Mouse (Mus musculus): ENCODE measurements at regions not wholly inside any gene's neighbourhood (a gene's known extent, or its start where the extent isn't known, plus 50 kb on each side); places are given as distances from the start of the nearest gene placed in this dataset.

DNA sequence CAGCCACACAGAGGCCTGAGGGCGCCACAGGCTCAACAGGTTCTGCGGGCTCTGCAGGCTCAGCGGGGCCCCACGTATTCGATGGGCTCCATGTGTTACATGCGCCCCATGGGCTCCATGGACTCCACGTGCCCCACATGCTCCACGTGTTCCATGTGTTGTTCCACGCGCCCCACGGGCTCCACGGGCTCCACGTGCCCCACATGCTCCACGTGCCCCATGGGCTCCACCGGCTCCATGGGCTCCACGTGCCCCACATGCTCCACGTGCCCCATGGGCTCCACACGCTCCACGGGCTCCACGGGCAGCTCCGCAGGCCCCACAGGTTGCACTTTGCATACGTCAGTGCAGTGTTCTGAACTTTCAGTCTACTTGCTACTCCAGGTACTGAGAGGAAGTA lies 114.0 kb upstream of the Map1b start:
- no peak for DNase-seq

GRCm38 (mm10) chr13:99625196-99625595 lies 108.9 kb upstream of the Map1b start:
- no peak for DNase-seq

GRCm38 (mm10) chr13:99618332-99618731 lies 102.0 kb upstream of the Map1b start:
- DNase-seq = no peak

- no peak for DNase-seq
Measured at GRCm38 (mm10) chr13:99617457-99617856, 101.1 kb upstream of the Map1b start.

DNA sequence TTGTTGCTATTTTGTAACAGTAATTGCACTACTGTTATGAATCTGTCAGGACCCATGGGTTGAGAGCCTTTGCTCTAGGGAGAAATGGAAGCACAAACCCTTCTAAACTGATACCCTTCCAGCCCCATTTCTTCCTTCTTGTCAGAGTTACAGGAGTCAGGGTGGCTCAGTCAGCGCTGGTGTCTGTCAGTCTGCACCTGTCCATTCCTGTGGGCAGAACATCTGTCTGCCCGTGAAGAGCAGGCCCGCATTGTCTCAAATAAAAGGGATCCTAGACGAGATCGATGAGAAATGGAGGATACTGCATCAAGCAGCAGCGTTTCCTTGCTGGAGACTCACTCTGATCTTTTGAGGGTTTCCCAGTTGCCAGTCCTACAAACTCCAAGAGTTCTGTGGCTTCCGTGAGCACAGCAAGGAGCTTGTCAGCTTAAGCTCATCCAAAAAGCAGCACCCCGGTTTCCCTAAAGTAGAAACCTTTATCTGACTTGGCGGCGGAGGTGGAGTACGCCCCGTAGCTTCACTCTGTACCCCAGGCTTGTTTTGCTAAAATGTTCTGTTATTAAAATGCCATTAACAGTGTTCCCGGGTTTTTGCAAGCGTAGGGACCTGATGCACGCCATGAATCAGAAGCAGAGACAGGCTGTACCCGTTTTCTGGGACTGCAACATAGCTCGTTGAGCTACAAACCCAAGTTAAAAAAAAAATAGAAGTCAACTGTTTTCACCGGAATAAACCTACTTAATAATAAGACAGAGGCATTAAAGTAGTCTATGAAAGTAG lies 95.6 kb upstream of the Map1b start:
- no peak for DNase-seq

DNA sequence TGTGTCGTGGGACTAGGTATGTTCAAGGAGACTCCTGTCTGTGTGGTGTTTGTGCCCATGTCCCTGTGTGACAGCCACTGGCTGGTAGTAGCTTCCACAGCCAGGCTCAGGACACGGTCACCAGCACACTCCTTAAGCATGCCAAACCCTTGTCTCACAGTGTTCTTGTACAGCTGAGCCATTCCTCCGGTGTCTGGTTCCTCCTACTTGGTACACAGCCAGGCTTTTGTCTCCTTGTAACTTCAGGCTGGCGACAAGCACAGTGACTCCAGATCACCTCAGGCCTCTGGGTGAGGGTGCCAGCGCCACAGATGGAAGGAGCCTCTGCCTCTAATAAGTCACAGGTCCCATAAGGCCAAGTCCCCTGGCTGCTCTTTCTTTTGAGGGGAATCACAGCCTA lies 94.2 kb upstream of the Map1b start:
- DNase-seq = peak; percentile 34 to 48

DNA sequence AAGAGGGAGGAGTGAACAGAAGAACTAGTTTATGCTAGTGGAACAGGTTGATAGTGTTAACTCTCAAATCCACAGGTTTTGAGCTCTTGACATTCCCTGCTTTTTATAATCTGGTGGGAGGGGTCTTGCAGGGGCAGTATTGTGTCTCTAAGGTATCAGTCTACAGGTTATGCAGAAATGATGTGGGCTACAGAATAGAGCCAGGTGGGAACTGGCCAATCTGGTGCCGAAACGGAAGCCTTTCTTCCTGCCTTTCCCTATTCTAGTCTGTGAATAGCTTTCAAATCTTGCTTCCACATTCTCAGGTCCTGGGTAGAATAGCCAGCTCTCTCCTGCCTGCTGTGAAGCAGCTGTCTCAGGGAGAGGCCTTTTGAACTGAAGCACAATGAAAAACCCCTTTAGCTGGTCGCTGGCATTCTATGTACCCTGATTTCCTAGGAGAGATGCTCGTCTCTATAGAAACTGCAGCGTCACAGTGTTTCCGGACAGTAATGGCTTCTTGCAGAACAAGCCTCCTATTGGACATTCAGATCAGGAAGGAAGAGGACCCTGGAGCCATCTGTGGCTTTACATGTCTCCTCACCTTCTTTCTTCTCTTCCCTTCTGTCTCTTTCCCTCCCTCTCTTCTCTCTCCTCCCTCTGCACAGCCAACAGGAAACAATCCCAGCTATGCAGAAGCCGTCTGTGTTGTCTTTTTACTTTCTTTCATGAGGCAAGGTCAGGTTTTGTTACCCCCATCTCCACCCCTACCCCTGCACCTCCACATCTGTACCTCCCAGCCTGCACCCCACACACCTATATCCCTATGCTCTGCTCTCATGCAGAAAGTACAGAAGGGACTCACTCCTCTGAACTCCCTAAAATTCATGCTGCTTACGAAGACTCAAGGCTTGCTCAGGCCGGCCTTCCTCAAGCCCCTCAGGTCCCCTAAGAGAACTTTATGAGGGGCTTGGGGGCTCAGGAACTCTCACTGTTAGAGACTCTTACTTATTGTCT lies 93.1 kb upstream of the Map1b start:
- no peak for DNase-seq

- DNase-seq = no peak
Measured at GRCm38 (mm10) chr13:99608591-99608990, 92.3 kb upstream of the Map1b start.

GRCm38 (mm10) chr13:99607208-99607607 lies 90.9 kb upstream of the Map1b start:
- no peak for DNase-seq

DNA sequence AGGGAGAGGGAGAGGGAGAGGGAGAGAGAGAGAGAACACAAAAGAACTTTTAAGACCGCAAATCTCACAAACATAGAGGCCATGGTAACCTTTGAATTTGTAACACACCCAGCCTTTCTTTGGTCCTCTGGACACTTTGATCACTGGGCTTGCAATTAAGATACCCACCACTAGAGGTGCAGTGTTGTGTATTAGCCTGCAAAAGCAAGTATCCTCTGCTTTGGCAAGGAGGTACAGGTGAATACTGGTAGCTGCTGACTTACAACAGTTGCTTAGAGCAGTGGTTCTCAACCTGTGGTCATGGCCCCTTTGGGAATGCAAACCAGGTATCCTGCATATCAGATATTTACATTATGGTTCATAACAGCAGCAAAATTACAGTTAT lies 90.3 kb upstream of the Map1b start:
- DNase-seq = peak in 1 of 2 experiments; percentile 40

GRCm38 (mm10) chr13:99605866-99606605 lies 89.7 kb upstream of the Map1b start:
- no peak for DNase-seq

DNA sequence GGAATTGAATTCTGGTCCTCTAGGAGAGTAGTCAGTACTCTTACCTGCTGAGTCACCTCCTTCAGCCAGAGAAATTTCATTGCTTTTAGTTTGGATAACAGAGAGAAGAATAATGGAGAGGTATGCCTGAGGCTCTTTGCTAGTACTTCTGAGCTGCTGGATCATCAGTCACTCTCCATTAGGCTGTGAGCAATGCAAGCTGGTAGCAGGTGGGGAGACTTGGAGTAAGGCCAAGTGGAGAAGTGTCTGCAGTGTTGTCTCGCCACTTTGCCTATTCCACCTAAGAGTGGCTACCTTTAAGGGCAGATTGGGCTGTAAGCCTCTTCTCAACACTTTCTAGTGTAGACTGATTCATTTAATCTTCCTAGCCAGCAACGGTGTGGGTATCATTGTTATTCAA lies 81.6 kb upstream of the Map1b start:
- no peak for DNase-seq

GRCm38 (mm10) chr13:99593846-99594813 lies 77.8 kb upstream of the Map1b start:
- DNase-seq = no peak

- DNase-seq = no peak
Measured at GRCm38 (mm10) chr13:99593243-99593635, 76.9 kb upstream of the Map1b start.

DNA sequence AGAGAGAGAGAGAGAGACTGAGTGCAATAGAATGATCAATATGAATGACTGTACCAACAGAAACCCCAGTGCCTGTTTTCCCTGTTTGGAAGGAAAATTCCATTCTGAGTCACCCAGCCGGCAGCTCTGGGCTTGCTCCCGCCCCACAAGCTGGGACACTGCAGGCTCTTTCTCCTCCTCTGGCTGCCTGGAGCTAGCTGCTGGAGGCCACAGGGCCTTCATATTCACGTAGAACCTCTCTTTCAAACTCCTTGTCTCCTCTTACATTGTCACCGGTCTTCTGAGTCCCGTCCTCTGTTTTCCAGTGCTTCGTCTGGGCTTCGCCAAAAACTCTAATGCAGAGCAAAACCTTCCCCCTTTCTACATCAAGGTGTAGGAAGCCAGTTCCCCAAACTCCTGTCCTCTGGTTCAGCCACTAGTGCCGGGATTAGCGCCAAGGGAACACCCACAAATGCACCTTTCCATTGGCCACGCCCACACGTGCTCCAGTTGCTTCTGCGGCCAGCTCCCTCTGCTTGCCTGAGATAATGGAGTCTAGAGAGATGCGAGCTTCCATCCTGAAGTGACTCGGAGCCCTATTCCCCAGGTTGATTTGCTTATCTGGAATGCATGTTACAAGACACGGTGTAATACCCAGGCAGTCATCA lies 76.4 kb upstream of the Map1b start:
- DNase-seq = peak; percentile 71 to 73

GRCm38 (mm10) chr13:99588646-99589045 lies 72.3 kb upstream of the Map1b start:
- DNase-seq = no peak

DNA sequence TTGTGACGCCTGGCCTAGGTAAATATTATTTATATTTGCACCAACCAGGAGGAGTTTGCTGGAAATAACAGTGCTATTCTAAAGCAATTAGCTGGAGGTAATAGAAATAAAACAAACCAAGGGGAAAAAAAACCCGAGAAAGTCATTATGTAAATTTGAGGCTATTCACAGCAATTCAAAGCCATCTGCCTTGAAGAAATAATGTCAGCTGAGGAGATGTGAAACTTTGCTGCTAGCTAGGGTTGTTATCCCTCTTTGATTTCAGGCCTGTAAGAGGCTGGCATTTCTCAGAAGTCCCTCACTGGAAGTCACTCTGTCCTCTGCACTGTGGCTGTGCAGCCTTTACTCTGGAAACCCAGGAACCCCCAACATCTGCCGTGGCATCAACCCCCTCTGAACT lies 67.5 kb upstream of the Map1b start:
- DNase-seq = no peak

- DNase-seq = no peak
Measured at GRCm38 (mm10) chr13:99580296-99580695, 64.0 kb upstream of the Map1b start.

- no peak for DNase-seq
Measured at GRCm38 (mm10) chr13:99579596-99580175, 63.3 kb upstream of the Map1b start.

DNA sequence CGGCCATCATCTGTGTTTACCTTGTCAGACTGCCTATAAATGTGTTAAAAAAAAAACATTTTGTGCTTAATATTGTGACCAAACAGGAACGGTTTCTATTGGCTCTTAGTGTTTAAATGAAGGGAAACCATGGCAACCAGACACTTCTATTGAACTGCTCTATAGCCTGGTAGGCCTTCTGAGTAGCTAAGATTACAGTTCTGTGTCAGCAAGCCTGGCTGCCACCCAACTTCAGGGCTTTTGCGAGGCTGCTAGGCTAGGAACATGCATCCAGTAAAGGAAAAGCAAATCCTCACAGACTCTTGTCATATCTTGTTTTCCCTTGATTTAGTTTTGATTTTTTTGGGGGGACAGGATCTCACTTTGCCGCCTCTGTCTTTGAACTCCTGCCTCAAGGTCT lies 61.3 kb upstream of the Map1b start:
- no peak for DNase-seq

DNA sequence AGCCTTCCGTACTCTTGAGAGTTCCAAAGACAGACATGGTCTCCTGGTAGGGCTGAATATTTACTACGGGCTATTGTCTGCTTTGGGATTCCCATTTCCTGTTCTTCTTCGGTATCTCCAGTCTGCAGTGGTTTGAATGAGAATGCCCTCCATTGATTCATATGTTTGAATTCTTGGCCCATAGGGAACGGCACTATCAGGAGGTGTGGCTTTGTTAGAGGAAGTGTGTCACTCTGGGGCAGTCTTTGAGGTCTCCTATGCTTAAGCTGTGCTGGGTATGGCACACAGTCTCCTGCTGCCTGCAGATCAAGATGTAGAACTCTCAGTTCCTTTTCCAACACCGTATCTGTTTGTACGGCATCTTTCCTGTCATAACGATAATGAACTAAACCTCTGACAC lies 56.7 kb upstream of the Map1b start:
- DNase-seq = no peak
